Mouse (Mus musculus) CH12.LX (cell line): ENCODE data around the gene Acbd6. TPM values are rescaled to one million over a fixed set of nuclear protein-coding genes. Genes with fewer than 3 reads are reported as not detected.

Experiments used
- DNase-seq: peaks from one replicate; pipeline ENCODE4 v3.0.0-alpha.2; 2013; ENCODE audit errors: extremely low read depth
- H3K27ac ChIP-seq: 2 replicates; pipeline ENCODE4 v1.5.1; 2012; ENCODE audit warnings: low read depth, mild to moderate bottlenecking, control low read depth, moderate library complexity; ENCODE audit not compliant: insufficient read depth
- H3K27me3 ChIP-seq: replicated peaks from 2 replicates; pipeline ENCODE3; 2012; ENCODE audit warnings: inconsistent platforms
- H3K36me3 ChIP-seq, 2 experiments: replicated peaks in 1 of 2; 2 replicates each; pipeline versions ENCODE3 to v1.6.1; 2012; ENCODE audit warnings: inconsistent platforms in 1 of 2, low read length in 1 of 2, mild to moderate bottlenecking in 1 of 2, mixed read lengths in 1 of 2, moderate library complexity in 1 of 2; ENCODE audit not compliant: control insufficient read depth in 1 of 2, insufficient read depth in 1 of 2
- H3K4me1 ChIP-seq, 2 experiments: 2 replicates each; pipeline ENCODE4 v1.6.1; 2012; ENCODE audit warnings: inconsistent platforms in 1 of 2, moderate library complexity in 1 of 2; ENCODE audit not compliant: insufficient read depth in 2 of 2, control insufficient read depth in 1 of 2
- H3K4me2 ChIP-seq: 2 replicates; pipeline ENCODE4 v1.6.1; 2012; ENCODE audit warnings: low read depth, mild to moderate bottlenecking, control low read depth; ENCODE audit not compliant: poor library complexity, insufficient read depth, severe bottlenecking
- H3K4me3 ChIP-seq, 3 experiments: fragments of 150-350 bp in 1 of 3; sonication (generic) in 1 of 3; replicated peaks in 1 of 3; 2 replicates each; pipeline versions ENCODE3 to v1.5.1; 2011 to 2012; ENCODE audit warnings: low read depth in 2 of 3, low read length in 2 of 3, mild to moderate bottlenecking in 2 of 3, moderate library complexity in 2 of 3, control low read depth in 1 of 3, improper control_type of control experiment in 1 of 3, inconsistent platforms in 1 of 3, mixed read lengths in 1 of 3; ENCODE audit not compliant: poor library complexity in 1 of 3
- H3K79me2 ChIP-seq: replicated peaks from 2 replicates; pipeline ENCODE4 v1.6.1; 2012; ENCODE audit warnings: mild to moderate bottlenecking, moderate library complexity; ENCODE audit not compliant: control insufficient read depth, poor library complexity, insufficient read depth, severe bottlenecking; ENCODE audit errors: extremely low read depth
- H3K9ac ChIP-seq: 2 replicates; pipeline ENCODE4 v1.6.1; 2012; ENCODE audit warnings: low read depth, mild to moderate bottlenecking, control low read depth, moderate library complexity; ENCODE audit not compliant: insufficient read depth
- H3K9me3 ChIP-seq: replicated peaks from 2 replicates; pipeline ENCODE3; 2012; ENCODE audit warnings: low read length, inconsistent platforms, mixed read lengths
- CHD1 ChIP-seq: IDR thresholded peaks from 2 replicates; pipeline ENCODE4 v1.6.1; 2012; ENCODE audit warnings: low read depth, low read length, improper control_type of control experiment, inconsistent platforms
- CHD2 ChIP-seq: IDR thresholded peaks from 2 replicates; pipeline ENCODE4 v1.6.1; 2011; ENCODE audit warnings: low read length, improper control_type of control experiment
- CTCF ChIP-seq, 2 experiments: IDR thresholded peaks in 1 of 2; conservative IDR thresholded peaks in 1 of 2; 2 replicates each; pipeline ENCODE4 v1.5.1; 2011 to 2012; ENCODE audit warnings: low read depth in 2 of 2, low read length in 2 of 2, improper control_type of control experiment in 1 of 2, inconsistent platforms in 1 of 2, mild to moderate bottlenecking in 1 of 2, moderate library complexity in 1 of 2
- E2F4 ChIP-seq: IDR thresholded peaks from 2 replicates; pipeline ENCODE4 v1.6.1; 2011; ENCODE audit warnings: low read depth, low read length, improper control_type of control experiment; ENCODE audit not compliant: insufficient replicate concordance
- ELF1 ChIP-seq: IDR thresholded peaks from 2 replicates; pipeline ENCODE4 v1.6.1; 2014; ENCODE audit warnings: low read depth, mild to moderate bottlenecking, inconsistent platforms, low read length, improper control_type of control experiment
- ETS1 ChIP-seq: conservative IDR thresholded peaks from 2 replicates; pipeline ENCODE4 v1.6.1; 2012; ENCODE audit warnings: low read depth, mild to moderate bottlenecking, inconsistent platforms, low read length, improper control_type of control experiment, moderate library complexity
- GABPA ChIP-seq: IDR thresholded peaks from 2 replicates; pipeline ENCODE4 v1.6.1; 2012; ENCODE audit warnings: low read depth, low read length, improper control_type of control experiment, inconsistent platforms; ENCODE audit not compliant: insufficient replicate concordance
- IRF4 ChIP-seq: IDR thresholded peaks from 2 replicates; pipeline ENCODE4 v1.6.1; 2014; ENCODE audit warnings: low read depth, mild to moderate bottlenecking, inconsistent platforms, low read length, improper control_type of control experiment
- JUN ChIP-seq: IDR thresholded peaks from 2 replicates; pipeline ENCODE4 v1.6.1; 2011; ENCODE audit warnings: low read depth, mild to moderate bottlenecking, low read length, improper control_type of control experiment, moderate library complexity; ENCODE audit not compliant: insufficient read depth
- JUND ChIP-seq: conservative IDR thresholded peaks from 2 replicates; pipeline ENCODE4 v1.6.1; 2011; ENCODE audit warnings: low read depth, low read length, improper control_type of control experiment
- MAX ChIP-seq: IDR thresholded peaks from 2 replicates; pipeline ENCODE4 v1.6.1; 2011; ENCODE audit warnings: low read length, improper control_type of control experiment
- MEF2A ChIP-seq: IDR thresholded peaks from 2 replicates; pipeline ENCODE4 v1.6.1; 2014; ENCODE audit warnings: low read depth, mild to moderate bottlenecking, inconsistent platforms, low read length, improper control_type of control experiment, borderline replicate concordance
- MXI1 ChIP-seq: IDR thresholded peaks from 2 replicates; pipeline ENCODE4 v1.6.1; 2011; ENCODE audit warnings: mild to moderate bottlenecking, low read depth, low read length, improper control_type of control experiment
- MYC ChIP-seq: IDR thresholded peaks from 2 replicates; pipeline ENCODE4 v1.6.1; 2011; ENCODE audit warnings: low read depth, mild to moderate bottlenecking, improper control_type of control experiment, low read length
- NRF1 ChIP-seq: IDR thresholded peaks from 2 replicates; pipeline ENCODE4 v1.6.1; 2014; ENCODE audit warnings: low read depth, mild to moderate bottlenecking, inconsistent platforms, low read length, improper control_type of control experiment, moderate library complexity
- PAX5 ChIP-seq: IDR thresholded peaks from 2 replicates; pipeline ENCODE4 v1.6.1; 2012; ENCODE audit warnings: low read length, inconsistent platforms, mixed read lengths
- POLR2AphosphoS2 ChIP-seq: IDR thresholded peaks from 2 replicates; pipeline ENCODE4 v1.6.1; 2011; ENCODE audit warnings: low read depth, low read length, improper control_type of control experiment
- RAD21 ChIP-seq: IDR thresholded peaks from 2 replicates; pipeline ENCODE4 v1.6.1; 2011; ENCODE audit warnings: low read depth, mild to moderate bottlenecking, low read length, improper control_type of control experiment, moderate library complexity
- RCOR1 ChIP-seq: conservative IDR thresholded peaks from 2 replicates; pipeline ENCODE4 v1.6.1; 2012; ENCODE audit warnings: low read depth, mild to moderate bottlenecking, inconsistent platforms, low read length, improper control_type of control experiment
- SMC3 ChIP-seq: IDR thresholded peaks from 2 replicates; pipeline ENCODE4 v1.6.1; 2011; ENCODE audit warnings: low read depth, low read length, improper control_type of control experiment
- TBP ChIP-seq: conservative IDR thresholded peaks from 2 replicates; pipeline ENCODE4 v1.6.1; 2011; ENCODE audit warnings: low read depth, low read length, improper control_type of control experiment
- TCF12 ChIP-seq: IDR thresholded peaks from 2 replicates; pipeline ENCODE4 v1.6.1; 2014; ENCODE audit warnings: low read depth, mild to moderate bottlenecking, inconsistent platforms, low read length, improper control_type of control experiment
- UBTF ChIP-seq: IDR thresholded peaks from 2 replicates; pipeline ENCODE4 v1.6.1; 2012; ENCODE audit warnings: low read depth, mild to moderate bottlenecking, inconsistent platforms, low read length, improper control_type of control experiment, moderate library complexity
- USF1 ChIP-seq: IDR thresholded peaks from 2 replicates; pipeline ENCODE4 v1.6.1; 2014; ENCODE audit warnings: low read depth, mild to moderate bottlenecking, inconsistent platforms, low read length, improper control_type of control experiment
- ZC3H11A ChIP-seq: IDR thresholded peaks from 2 replicates; pipeline ENCODE4 v1.6.1; 2012; ENCODE audit warnings: low read depth, mild to moderate bottlenecking, inconsistent platforms, low read length, improper control_type of control experiment
- ZKSCAN1 ChIP-seq: IDR thresholded peaks from 2 replicates; pipeline ENCODE4 v1.6.1; 2012; ENCODE audit warnings: low read depth, inconsistent platforms, low read length, improper control_type of control experiment, borderline replicate concordance
- ZNF384 ChIP-seq: IDR thresholded peaks from 2 replicates; pipeline ENCODE4 v1.6.1; 2012; ENCODE audit warnings: low read depth, low read length, improper control_type of control experiment, inconsistent platforms
- dilution Hi-C: fragments of 300-500 bp; cut with MboI; formaldehyde crosslinking; loops from 2 replicates; pipeline ENCODE4 v1.14.3; 2020; ENCODE audit warnings: low sequenced_read_pairs; ENCODE audit not compliant: extremely low pct_unique_long_range_greater_than_20kb, extremely low pct_ligation_motif_present
- in situ Hi-C: fragments of 300-500 bp; cut with MboI; formaldehyde crosslinking; loops from 3 replicates; pipeline ENCODE4 v1.14.3; 2019; ENCODE audit warnings: low sequenced_read_pairs, low pct_ligation_motif_present, low pct_unique_long_range_greater_than_20kb, mixed read lengths
- polyA plus RNA-seq: library from polyadenylated mRNA; unstranded; fragments of >175 nt; gene quantifications from 2 replicates; pipeline ENCODE4 v1.2.1, GENCODE M21; 2012; ENCODE audit warnings: low read depth; ENCODE audit not compliant: insufficient read length
- total RNA-seq, 2 experiments: library from RNA; depleted of rRNA; stranded (reverse); fragments of 300-350 nt in 1 of 2; fragments of >200 nt in 1 of 2; gene quantifications; 2 replicates each; pipeline ENCODE4 v1.2.3; 2012 to 2014

Acbd6 gene
- total and polyA plus RNA-seq, 3 experiments: 51.9 to 97.8 (median 74.4) TPM

GRCm38 (mm10) chr1:155693026-155693425, 135.1 kb downstream of the Acbd6 start:
- in situ Hi-C loops: no loop called here
- dilution Hi-C loops: no loop called here

GRCm38 (mm10) chr1:155693443-155693842, 135.5 kb downstream of the Acbd6 start:
- no peak overlapping the region for H3K27ac ChIP-seq
- dilution Hi-C loops: no loop called here
- in situ Hi-C loops: no loop called here
- no peaks in the 10 kb centered on the region for H3K9me3 ChIP-seq
- TF ChIP-seq IRF4: no peak
- TF ChIP-seq POLR2AphosphoS2: no peak
- TF ChIP-seq CTCF (conservative IDR thresholded peaks at IDR 0.05 in 1 of 2, IDR thresholded peaks at IDR 0.05 in 1 of 2; ENCODE audit: low read depth in 2 of 2, low read length in 2 of 2): no peak
- no peak for TF ChIP-seq MYC
- TF ChIP-seq ELF1: no peak
- TF ChIP-seq UBTF: no peak
- no peak for TF ChIP-seq MAX
- TF ChIP-seq E2F4: no peak
- no peak for TF ChIP-seq ZKSCAN1
- TF ChIP-seq GABPA: no peak
- TF ChIP-seq ZNF384: no peak
- no peak for TF ChIP-seq TBP
- no peak for TF ChIP-seq ZC3H11A
- no peak for TF ChIP-seq CHD2
- no peak for TF ChIP-seq RAD21
- TF ChIP-seq USF1: no peak
- TF ChIP-seq CHD1: no peak
- no peak overlapping the region for H3K4me3 ChIP-seq
- H3K27me3 ChIP-seq: no peaks in the 10 kb centered on the region
- no peak overlapping the region for H3K4me2 ChIP-seq
- H3K79me2 ChIP-seq: no peaks in the 10 kb centered on the region
- H3K9ac ChIP-seq: no peak overlapping the region
- no peak for DNase-seq
- H3K36me3 ChIP-seq: peaks cover 0 to 5% of the 10 kb centered on the region in 2 experiments
- H3K4me1 ChIP-seq: peaks cover 2 to 10% of the 10 kb centered on the region in 2 experiments; a peak in 1 of 4 replicates

More at GRCm38 (mm10) chr1:155693026-155693425, 135.1 kb downstream of the Acbd6 start:
- no peak overlapping the region for H3K27ac ChIP-seq
- no peak overlapping the region for H3K4me2 ChIP-seq
- H3K4me1 ChIP-seq: peaks cover 0 to 6% of the 10 kb centered on the region in 2 experiments; a peak in 1 of 4 replicates
- peaks cover 0 to 5% of the 10 kb centered on the region in 2 experiments for H3K36me3 ChIP-seq
- H3K27me3 ChIP-seq: no peaks in the 10 kb centered on the region
- no peak overlapping the region for H3K9ac ChIP-seq
- no peak for DNase-seq
- no peak overlapping the region for H3K4me3 ChIP-seq
- TF ChIP-seq ELF1: no peak
- TF ChIP-seq RCOR1: no peak
- TF ChIP-seq POLR2AphosphoS2: no peak
- no peak for TF ChIP-seq RAD21
- no peak for TF ChIP-seq IRF4
- TF ChIP-seq CHD1: no peak
- no peak for TF ChIP-seq NRF1
- TF ChIP-seq CTCF (conservative IDR thresholded peaks at IDR 0.05 in 1 of 2, IDR thresholded peaks at IDR 0.05 in 1 of 2; ENCODE audit: low read depth in 2 of 2, low read length in 2 of 2): no peak
- no peak for TF ChIP-seq JUN
- TF ChIP-seq JUND: no peak
- TF ChIP-seq ETS1: no peak
- TF ChIP-seq MEF2A: no peak
- TF ChIP-seq MXI1: no peak
- no peak for TF ChIP-seq TCF12
- no peak for TF ChIP-seq ZC3H11A
- TF ChIP-seq SMC3: no peak
- TF ChIP-seq PAX5: no peak
- no peaks in the 10 kb centered on the region for H3K9me3 ChIP-seq
- no peaks in the 10 kb centered on the region for H3K79me2 ChIP-seq
